ENCODE assay signal across 8 mouse cellular contexts in genomic region chr11:22003341-22003981, GRCm38 (mm10). TPM values are rescaled to one million over a fixed set of nuclear protein-coding genes. Genes with fewer than 3 reads are reported as not detected.
DNase-seq lines count a peak whose midpoint lies in the region; ATAC-seq and TF ChIP-seq lines count a peak whose summit lies in the region.

No protein-coding gene starts in this region.

- no peak overlapping the region for H3K9ac ChIP-seq in heart, embryonic 15.5 days
- 0 out of 2 replicates have a peak overlapping the region, but pooled peaks have one; percentile 3 for H3K9ac ChIP-seq in limb, embryonic 14.5 days (ENCODE audit: low read depth, low read length, severe bottlenecking)
- H3K9ac ChIP-seq in neural tube, embryonic 11.5 days (ENCODE audit: low read length) = no peak overlapping the region

- peaks cover 40% of the 10 kb centered on the region for H3K4me1 ChIP-seq in heart, embryonic 15.5 days (replicated peaks)
- peaks cover 14% of the 10 kb centered on the region for H3K4me1 ChIP-seq in limb, embryonic 14.5 days (ENCODE audit: control insufficient read depth, insufficient read depth, low read length)
- H3K4me1 ChIP-seq in neural tube, embryonic 11.5 days (ENCODE audit: control insufficient read depth, insufficient read depth, low read length) = peaks cover 4% of the 10 kb centered on the region

- peaks cover 74% of the 10 kb centered on the region for H3K27me3 ChIP-seq in heart, embryonic 15.5 days
- peaks cover 94% of the 10 kb centered on the region for H3K27me3 ChIP-seq in limb, embryonic 14.5 days (ENCODE audit: control insufficient read depth, insufficient read depth, low read length)
- H3K27me3 ChIP-seq in neural tube, embryonic 11.5 days (ENCODE audit: control insufficient read depth, insufficient read depth, low read length) = peaks cover 100% of the 10 kb centered on the region

- H3K4me2 ChIP-seq in heart, embryonic 15.5 days = peak overlapping the region; percentile 97
- H3K4me2 ChIP-seq in limb, embryonic 14.5 days (replicated peaks; ENCODE audit: low read depth, low read length, severe bottlenecking) = peak overlapping the region; percentile 94; the same call in 1 of the 2 replicates
- H3K4me2 ChIP-seq in neural tube, embryonic 11.5 days (ENCODE audit: low read depth) = peak overlapping the region; percentile 20; the same call in 1 of the 2 replicates

- H3K36me3 ChIP-seq in heart, embryonic 15.5 days = no peaks in the 10 kb centered on the region
- peaks cover 2% of the 10 kb centered on the region; the same call in 1 of the 2 replicates for H3K36me3 ChIP-seq in limb, embryonic 14.5 days (ENCODE audit: control insufficient read depth, insufficient read depth, low read length)
- no peaks in the 10 kb centered on the region for H3K36me3 ChIP-seq in neural tube, embryonic 11.5 days (ENCODE audit: control insufficient read depth, insufficient read depth, low read length)

- TF ChIP-seq POLR2A in limb, embryonic 14.5 days (IDR thresholded peaks at IDR 0.05; ENCODE audit: borderline replicate concordance, extremely low read depth, insufficient read depth, insufficient read length) = no peak

- peak overlapping the region; percentile 86 for H3K4me3 ChIP-seq in gastrocnemius, adult 2 months
- H3K4me3 ChIP-seq in heart, embryonic 15.5 days = peak overlapping the region; percentile 66
- H3K4me3 ChIP-seq in limb, embryonic 14.5 days (replicated peaks; ENCODE audit: low read length) = peak overlapping the region; percentile 54; the same call in 1 of the 2 replicates
- no peak overlapping the region for H3K4me3 ChIP-seq in neural tube, embryonic 11.5 days (ENCODE audit: low read depth, low read length)

- DNase-seq in gastrocnemius, adult 2 months = peak; percentile 24
- no peak for DNase-seq in gastrocnemius, postnatal 25 days
- DNase-seq in urinary bladder, postnatal 36 days (ENCODE audit: low spot score in 2 of 2) = peak; percentile 9 to 12
- DNase-seq in urinary bladder, postnatal 10 days (ENCODE audit: low spot score) = no peak
- no peak for DNase-seq in limb, embryonic 14.5 days (ENCODE audit: low spot score)
- DNase-seq in neural tube, embryonic 11.5 days (ENCODE audit: low spot score) = peak; percentile 60
- DNase-seq in thymus, postnatal 25 days = no peak

- no peak for ATAC-seq in heart, embryonic 15.5 days (replicated peaks; ENCODE audit: insufficient number of reproducible peaks, insufficient read depth, low FRiP score, low read depth)
- ATAC-seq in limb, embryonic 14.5 days (ENCODE audit: low FRiP score, low read depth) = no peak
- no peak for ATAC-seq in neural tube, embryonic 11.5 days (ENCODE audit: insufficient read depth, low FRiP score, low TSS enrichment)

- H3K27ac ChIP-seq in gastrocnemius, adult 2 months = no peak overlapping the region
- H3K27ac ChIP-seq in heart, embryonic 15.5 days = no peak overlapping the region
- H3K27ac ChIP-seq in limb, embryonic 14.5 days (replicated peaks; ENCODE audit: low read depth, low read length) = no peak overlapping the region
- H3K27ac ChIP-seq in neural tube, embryonic 11.5 days (ENCODE audit: low read depth, low read length) = no peak overlapping the region

- intact Hi-C loops in gastrocnemius, adult 2 months (cut with DNase I) = loop anchor here (5.0 kb wide), 1 partner anchor 204 kb away; no protein-coding TSS in a partner anchor

- no peak for TF ChIP-seq CTCF in gastrocnemius, adult 2 months (IDR thresholded peaks at IDR 0.05)

- no peaks in the 10 kb centered on the region for H3K9me3 ChIP-seq in heart, embryonic 15.5 days (replicated peaks)
- H3K9me3 ChIP-seq in limb, embryonic 14.5 days (ENCODE audit: control insufficient read depth, low read length) = no peaks in the 10 kb centered on the region
- no peaks in the 10 kb centered on the region for H3K9me3 ChIP-seq in neural tube, embryonic 11.5 days (ENCODE audit: control insufficient read depth, low read length)

- WGBS in heart, embryonic 15.5 days = 2% methylated on average over 31 of the region's 31 CpGs
- WGBS in limb, embryonic 14.5 days = 0% methylated on average over 31 of the region's 31 CpGs
- under 1% methylated on average over 31 of the region's 31 CpGs for WGBS in neural tube, embryonic 11.5 days

RNA-seq across cellular contexts. Expression of gene Otx1, which starts 0.8 kb away (rescaled TPM):
- total RNA-seq in gastrocnemius, adult 2 months (2021) = not detected
- total RNA-seq in gastrocnemius, postnatal 25 days (2021) = not detected
- 0.15 and 0.46 TPM in 2 replicates for polyA plus RNA-seq in heart, embryonic 15.5 days (2015; fragmentation: Nextera tagmentation; extraction: Ambion mirVana)
- 3.3 and 3.4 TPM in 2 replicates for polyA plus RNA-seq in limb, embryonic 14.5 days (2012; rRNA removed)
- polyA plus RNA-seq in limb, embryonic 14.5 days (2014; fragmentation: Nextera tagmentation; extraction: Ambion mirVana) = 2.2 TPM in 2 replicates
- polyA plus RNA-seq in neural tube, embryonic 11.5 days (2014; fragmentation: Nextera tagmentation; extraction: Ambion mirVana) = not detected in 2 replicates

Comparison
In these comparisons a context has a peak if more than half of its experiments do, and no peak if none do; other contexts are left out.
1. DNase-seq: peak in gastrocnemius, adult 2 months (single experiment), urinary bladder, postnatal 36 days (2 of 2) and neural tube, embryonic 11.5 days (single experiment); none in gastrocnemius, postnatal 25 days (single experiment), urinary bladder, postnatal 10 days (single experiment), limb, embryonic 14.5 days (single experiment) and thymus, postnatal 25 days (single experiment).
2. H3K4me2 ChIP-seq: peak in every context shown above with its lines; median percentile 97 in heart, embryonic 15.5 days; 94 in limb, embryonic 14.5 days; 20 in neural tube, embryonic 11.5 days.